Mouse (Mus musculus) stomach, postnatal 0 days (tissue): ENCODE measurements around the gene Myo5a.

Source experiments
- CTCF ChIP-seq: IDR thresholded peaks from 2 replicates; pipeline ENCODE4 v1.5.1; 2016; ENCODE audit warnings: antibody characterized with exemption, low read depth, mild to moderate bottlenecking, moderate library complexity
- EP300 ChIP-seq: optimal IDR thresholded peaks from 2 replicates; pipeline ENCODE3; 2016; ENCODE audit warnings: antibody characterized with exemption

GRCm38 (mm10) chr9:75261332-75261872 lies 190.6 kb downstream of the Myo5a start:
- TF ChIP-seq CTCF = peak; percentile 11; the same call in 1 of the 2 replicates
- no peak for TF ChIP-seq EP300
